Mouse (Mus musculus): ENCODE measurements around the gene Rap1gap2.

The Rap1gap2 gene

DNA sequence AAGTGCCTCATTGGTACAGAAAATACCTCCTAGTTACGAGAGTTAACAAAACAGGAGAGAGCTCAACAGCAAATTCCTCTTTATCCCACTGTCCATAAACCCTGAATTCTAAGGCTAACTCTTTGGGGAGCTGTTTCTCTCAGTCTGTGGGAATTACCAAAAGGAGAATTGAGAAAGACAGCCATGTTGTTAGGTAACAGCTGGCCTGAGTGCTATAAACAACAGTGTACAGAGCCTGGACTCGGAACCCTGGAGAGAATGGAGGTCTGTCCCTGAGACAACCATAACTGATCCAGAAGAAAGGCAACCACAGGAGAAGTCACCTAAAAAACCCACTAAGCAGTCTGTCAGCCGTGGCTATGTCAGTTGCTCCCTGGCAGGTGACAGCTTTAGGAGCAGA lies 198.3 kb downstream of the Rap1gap2 start:
- DNase-seq (ENCODE audit: low spot score in 2 of 2) = no peak

DNA sequence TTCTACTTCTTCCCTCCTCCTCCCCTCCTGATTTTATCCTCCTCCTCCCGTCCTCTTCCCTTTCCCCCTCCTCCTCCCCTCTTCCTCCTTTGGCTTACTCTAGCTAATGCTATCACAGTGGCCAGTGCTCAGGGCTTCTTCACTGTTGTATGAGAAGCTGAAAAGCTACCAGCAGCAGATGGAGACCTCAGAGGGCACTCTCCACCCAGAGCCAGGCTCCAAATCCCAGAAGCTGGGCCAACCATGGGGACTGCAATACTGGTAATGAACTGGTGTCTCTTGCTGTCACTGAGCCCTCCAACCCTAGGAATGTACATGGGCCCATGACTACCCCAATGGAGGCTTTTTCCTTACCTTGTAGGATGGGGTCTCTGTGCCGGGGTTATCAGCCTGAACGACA lies 198.8 kb downstream of the Rap1gap2 start:
- no peak for DNase-seq (ENCODE audit: low spot score in 2 of 2)

- no peak for DNase-seq (ENCODE audit: low spot score in 2 of 2)
Measured at GRCm38 (mm10) chr11:74409757-74410174, 200.9 kb downstream of the Rap1gap2 start.

DNA sequence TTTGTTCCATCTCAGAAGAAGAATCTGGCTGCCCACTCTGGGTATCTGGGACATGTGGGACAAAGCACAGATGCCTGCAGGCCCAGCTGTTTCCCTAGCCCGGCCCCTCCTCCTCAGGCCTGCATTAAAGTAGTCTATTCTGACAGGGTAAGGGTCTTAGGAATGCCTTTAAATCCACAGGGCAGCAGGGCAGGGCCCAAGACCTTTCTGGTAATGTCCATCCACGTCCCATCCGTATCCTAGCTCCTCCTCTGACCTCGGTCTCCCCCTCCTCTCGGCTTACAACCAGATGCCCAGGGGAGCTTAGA lies 201.3 kb downstream of the Rap1gap2 start:
- no peak for DNase-seq (ENCODE audit: low spot score in 2 of 2)

GRCm38 (mm10) chr11:74408587-74409446 lies 201.9 kb downstream of the Rap1gap2 start:
- peak in 1 of 2 experiments; percentile 51 for DNase-seq (ENCODE audit: low spot score in 2 of 2)

GRCm38 (mm10) chr11:74405201-74405600 lies 205.5 kb downstream of the Rap1gap2 start:
- DNase-seq (ENCODE audit: low spot score in 2 of 2) = no peak

- no peak for DNase-seq (ENCODE audit: low spot score in 2 of 2)
Measured at GRCm38 (mm10) chr11:74404216-74404615, 206.5 kb downstream of the Rap1gap2 start.

DNA sequence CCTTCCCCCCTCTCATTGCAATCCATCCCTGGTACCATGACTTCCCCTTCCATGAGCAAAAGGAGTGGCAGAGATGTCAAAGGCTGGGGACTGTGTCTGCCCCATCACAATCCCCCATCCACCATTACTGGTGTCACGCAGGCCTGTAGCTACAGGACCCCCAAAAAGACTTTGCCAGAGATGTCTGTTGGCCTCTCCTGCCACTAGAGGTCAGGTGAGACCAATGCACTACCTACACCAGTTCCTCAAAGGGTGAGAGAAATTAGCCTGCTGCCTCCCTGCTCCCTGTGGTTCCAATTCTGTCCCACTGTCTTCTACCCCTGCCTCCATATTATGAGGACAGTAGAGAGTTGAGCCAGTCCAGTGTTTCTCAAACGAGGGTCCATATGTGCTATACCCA lies 208.6 kb downstream of the Rap1gap2 start:
- DNase-seq (ENCODE audit: low spot score in 2 of 2) = no peak

DNA sequence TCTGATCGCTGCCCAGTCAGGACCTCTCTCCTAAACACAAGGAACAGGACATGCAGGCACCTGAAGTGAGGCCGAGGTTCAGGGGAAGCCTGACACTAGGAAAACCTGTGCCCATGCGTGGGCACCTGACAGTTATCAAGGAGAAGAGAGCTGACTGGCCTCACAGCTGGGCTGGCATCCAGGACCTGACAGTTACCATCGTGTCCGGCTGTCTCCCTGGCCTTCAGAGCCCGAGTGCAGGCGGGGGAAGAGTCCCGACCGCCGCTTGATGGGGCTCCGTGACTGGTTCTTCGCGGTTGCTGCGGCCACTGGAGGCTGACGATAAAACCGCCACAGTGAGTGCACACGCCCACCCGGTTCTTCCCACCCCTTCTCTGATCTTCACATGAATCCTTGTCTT lies 215.1 kb downstream of the Rap1gap2 start:
- no peak for DNase-seq (ENCODE audit: low spot score in 2 of 2)

- DNase-seq (ENCODE audit: low spot score in 2 of 2) = no peak
Measured at GRCm38 (mm10) chr11:74393489-74393888, 217.2 kb downstream of the Rap1gap2 start.

DNA sequence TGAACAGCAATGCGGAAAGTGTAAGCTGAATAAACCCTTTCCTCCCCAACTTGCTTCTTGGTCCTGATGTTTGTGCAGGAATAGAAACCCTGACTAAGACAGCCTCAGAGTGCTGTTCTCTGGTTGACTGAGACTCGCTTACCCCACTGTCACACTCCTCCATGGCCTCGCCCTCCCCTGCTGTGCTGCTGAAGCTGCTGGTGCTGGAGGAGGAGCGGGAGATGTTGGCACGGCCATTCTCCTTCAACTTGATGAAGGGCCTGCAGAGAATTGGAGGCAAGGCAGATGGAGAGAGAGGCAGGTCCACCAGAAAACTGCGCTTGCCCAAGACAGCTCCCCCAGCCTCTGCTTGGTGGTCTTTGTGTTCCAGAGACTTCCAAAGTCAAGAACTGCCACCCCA lies 217.8 kb downstream of the Rap1gap2 start:
- DNase-seq (ENCODE audit: low spot score in 2 of 2) = no peak

DNA sequence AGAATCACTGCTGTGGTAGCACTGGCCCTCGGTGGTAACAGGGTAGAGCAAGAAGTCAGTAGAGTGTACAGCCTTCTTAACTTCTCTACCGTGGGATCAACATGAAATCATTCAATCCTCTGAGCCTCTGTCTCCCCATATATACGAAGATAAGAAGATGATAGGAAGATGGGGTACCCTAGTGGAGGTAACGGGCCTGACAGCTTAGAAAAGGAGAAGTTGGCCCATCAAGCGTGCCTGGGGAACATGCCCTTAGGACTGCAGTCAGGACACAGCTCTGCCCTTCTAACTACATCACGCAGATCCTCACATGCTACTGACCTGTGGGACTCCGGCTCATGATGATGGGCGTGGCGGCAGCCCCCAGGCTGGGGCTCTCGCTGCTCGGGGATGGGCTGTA lies 218.8 kb downstream of the Rap1gap2 start:
- no peak for DNase-seq (ENCODE audit: low spot score in 2 of 2)

GRCm38 (mm10) chr11:74387203-74387602 lies 223.5 kb downstream of the Rap1gap2 start:
- no peak for DNase-seq (ENCODE audit: low spot score in 2 of 2)

DNA sequence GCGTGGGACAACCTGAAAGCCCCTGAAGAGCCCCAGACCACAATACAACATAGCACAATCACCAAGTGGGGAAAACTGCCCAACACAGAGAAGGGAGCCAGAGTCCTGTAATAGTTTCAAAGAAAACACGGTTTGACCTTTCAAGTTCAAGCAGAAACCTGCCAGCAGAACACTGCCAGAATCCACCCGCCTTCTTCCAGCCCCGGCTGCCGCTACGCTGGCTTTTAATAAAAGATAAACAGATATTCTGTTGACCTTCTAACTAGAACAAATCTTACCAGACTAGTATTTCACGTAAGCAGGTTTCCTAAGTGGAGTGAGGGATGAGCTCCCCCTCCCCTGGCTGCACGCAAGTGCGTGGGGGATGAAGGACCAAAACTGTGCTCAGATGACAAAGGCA lies 225.0 kb downstream of the Rap1gap2 start:
- DNase-seq (ENCODE audit: low spot score in 2 of 2) = no peak

DNA sequence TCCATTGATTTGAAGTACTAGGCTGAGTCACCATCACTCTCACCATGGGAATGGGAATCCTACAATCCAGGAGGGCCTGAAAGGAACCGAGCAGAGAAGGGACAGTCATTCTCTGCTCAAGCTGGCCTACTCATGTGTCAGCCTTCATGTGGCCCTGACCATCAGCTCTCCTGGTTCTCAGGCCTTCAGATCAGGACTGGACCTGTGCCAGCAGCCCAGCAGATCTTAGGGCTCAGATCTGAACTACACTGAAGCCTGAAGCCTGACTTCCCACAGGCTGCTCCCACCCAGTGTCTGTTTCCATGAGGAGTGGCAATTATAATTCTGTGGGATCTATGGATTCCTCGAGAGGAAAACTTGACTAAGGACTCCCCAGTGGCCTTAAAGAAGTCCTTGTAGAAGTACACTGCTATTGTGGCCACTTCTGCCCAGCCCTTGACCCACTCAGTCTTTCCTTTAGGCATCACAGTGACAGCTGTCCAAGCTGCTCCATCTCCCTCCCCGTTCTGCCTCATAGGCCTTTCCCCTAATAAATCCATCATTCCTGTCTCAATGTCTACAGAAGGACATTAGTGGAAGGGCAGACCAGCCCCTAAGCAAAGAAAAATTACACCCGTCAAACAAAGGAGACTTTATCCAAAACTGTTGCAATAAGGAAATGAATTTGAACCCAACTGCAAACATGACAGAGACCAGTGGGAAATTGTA lies 231.4 kb downstream of the Rap1gap2 start:
- no peak for DNase-seq (ENCODE audit: low spot score in 2 of 2)

- peak in 1 of 2 experiments; percentile 49 for DNase-seq (ENCODE audit: low spot score in 2 of 2)
Measured at GRCm38 (mm10) chr11:74376847-74377246, 233.9 kb downstream of the Rap1gap2 start.

DNA sequence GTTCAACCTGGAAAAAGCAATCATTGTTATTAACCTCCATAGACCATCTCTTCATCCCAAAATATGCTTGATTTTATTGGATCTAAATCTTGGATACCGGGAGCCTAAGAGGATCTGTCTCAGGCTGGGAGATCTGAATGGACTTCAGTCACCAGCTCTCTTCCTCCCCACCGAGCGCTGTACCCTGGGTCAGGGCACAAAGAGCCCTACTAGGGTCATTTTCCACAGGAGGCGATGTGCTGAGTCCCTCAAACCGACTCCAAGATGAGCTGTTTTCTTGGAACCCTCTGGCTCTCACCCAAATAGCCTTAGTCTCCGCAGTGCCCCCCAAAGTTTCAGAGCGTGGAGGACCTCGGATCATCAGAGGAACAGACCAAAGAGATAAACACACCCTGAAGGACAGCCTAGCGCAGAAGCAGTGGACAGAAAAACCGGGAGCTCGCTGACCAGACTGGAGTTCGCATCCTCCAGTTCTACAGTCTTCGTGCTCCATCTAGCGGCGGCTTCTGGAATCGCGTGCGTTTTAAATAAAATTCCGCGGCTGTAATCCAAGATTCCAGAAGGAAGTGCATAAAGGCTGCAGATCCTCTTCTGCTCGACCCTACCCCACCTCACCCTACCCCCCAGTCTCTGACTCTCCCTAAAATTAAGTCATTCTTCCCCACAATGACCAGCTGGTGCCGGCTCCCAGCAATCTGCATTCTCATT lies 239.2 kb downstream of the Rap1gap2 start:
- DNase-seq (ENCODE audit: low spot score in 2 of 2) = peak; percentile 49 to 75

DNA sequence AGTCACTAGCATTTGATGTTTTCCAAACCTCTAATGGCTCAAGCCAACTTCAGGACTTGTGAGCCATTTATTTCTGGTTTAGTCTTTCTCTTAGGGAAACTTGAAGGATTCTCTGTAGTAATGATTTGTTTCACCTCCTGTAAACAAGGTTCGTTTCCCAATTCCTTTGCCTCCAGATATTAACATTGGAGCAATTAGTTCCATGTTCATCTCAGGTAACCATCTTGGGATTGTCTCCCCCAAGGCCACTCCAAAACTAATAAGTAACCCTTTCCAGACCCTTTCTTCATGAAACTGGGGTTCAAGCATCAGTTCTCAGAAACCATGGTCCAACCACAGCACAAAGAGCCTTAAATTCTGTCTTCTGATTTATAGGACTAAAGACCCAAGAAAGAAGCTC lies 248.9 kb downstream of the Rap1gap2 start, which contains the start of gene Olfr412:
Gene Olfr412 (plus strand): TSS at position 301 of the 400 bp plus-strand sequence.
- DNase-seq (ENCODE audit: low spot score in 2 of 2) = no peak

DNA sequence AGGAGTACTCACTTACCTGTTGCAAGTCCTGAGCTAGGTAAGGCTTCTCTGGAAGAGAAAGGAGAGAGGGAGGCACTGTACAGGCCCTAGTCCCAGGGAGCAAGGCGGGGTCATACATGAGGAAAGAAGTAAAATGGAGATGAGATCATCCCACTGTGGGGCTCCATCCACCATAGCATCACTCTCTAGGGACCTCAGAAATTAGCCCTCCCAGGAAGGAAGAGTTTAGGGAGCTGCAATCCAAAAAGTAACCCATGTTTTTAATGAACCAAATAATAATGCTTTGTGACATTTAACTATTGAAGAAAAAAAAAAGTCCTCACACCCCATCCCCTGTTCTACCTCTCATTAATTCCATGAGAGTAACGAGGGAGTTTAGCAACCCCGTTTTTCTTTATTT lies 258.2 kb downstream of the Rap1gap2 start, which contains the start of gene Olfr411:
Gene Olfr411 (minus strand): TSS at position 101 of the 400 bp plus-strand sequence.
- no peak for DNase-seq (ENCODE audit: low spot score in 2 of 2)

DNA sequence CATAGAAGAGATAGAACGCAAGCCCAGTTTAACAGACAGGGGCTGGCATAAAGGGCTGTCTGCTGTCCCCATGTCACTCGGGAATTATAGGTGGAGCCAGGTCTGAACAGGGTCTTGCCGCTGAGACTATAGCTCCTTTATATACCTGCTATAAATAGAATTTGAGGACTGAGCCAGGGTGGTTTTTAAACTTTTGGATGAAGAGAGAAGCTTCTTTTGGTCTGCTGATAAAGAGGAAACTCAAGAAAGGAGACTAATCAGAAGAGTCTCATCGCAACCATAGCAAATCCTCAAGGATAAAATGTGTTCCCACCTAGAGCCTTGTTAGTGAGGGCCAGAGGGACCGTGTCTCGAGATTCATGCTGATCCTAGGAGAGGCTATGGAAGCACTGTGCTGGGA lies 272.8 kb downstream of the Rap1gap2 start, which contains the start of gene Olfr410:
Gene Olfr410 (minus strand): TSS at position 101 of the 400 bp plus-strand sequence.
- no peak for DNase-seq (ENCODE audit: low spot score in 2 of 2)

All from spleen, postnatal 10 days (tissue).